Mouse (Mus musculus) heart, postnatal 36 days (tissue): ENCODE results near the gene Lrch2. TPM values are rescaled to one million over a fixed set of nuclear protein-coding genes. Genes with fewer than 3 reads are reported as not detected.
A peak's percentile ranks its signal among the peaks of the same experiment; 100 is the strongest.
"Not testable (repeated sequence)": the region's sequence is repeated elsewhere in the genome, so short reads cannot be mapped to it uniquely, and the experiment has no call there.

Source experiments
- DNase-seq, 2 experiments: peaks; one replicate each; pipeline ENCODE4 v3.0.0; 2021 to 2022
- intact Hi-C: fragments of 180-260 bp; cut with DNase I; formaldehyde crosslinking; loops from one replicate; pipeline ENCODE4 v1.15.1; 2025
- total RNA-seq, 2 experiments: library from RNA; stranded (reverse); gene quantifications; 2 replicates each; pipeline ENCODE4 v1.2.3; 2021

Lrch2 gene
- 1 to 10 TPM; 2.6 to 2.8 TPM for total RNA-seq

DNA sequence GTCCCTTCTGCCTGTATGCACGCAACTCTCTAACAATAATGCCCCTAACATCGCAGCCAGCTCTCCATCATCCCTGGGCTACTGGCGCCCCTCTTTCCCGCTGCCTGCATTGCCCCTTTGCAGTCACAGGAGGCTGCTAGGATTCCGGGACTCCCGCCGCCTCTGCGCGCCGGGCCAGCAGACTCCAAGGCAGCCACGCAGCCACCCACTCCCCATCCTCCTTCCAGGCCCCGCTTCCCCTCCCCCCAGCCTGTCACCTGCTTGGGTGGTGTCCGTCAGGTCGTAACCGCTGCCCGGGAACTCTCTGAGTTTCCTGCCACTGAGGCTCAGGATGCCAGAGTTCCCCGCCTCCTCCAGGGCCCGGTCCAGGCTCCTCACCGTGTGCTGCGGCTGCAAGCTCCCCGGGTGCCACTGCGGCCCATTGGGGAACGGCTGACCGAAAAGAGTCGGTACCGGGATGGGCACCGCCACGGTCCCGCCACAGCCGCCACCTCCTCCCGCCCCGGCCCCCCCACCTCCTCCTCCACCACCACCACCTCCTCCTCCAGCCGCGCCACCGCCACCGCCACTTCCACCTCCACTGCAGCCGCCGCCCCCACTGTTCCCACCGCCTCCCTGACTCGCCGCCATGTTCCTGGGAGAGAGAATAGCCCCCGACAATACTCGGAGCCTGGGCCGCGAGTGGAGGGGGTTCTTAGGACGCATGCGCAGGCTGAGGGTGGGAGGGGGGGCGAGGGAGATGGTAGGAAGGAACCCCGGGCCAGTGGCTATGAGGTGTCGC lies at the start of gene Lrch2:
Lrch2 (minus strand) TSS at position 661 of the 781 bp plus-strand sequence.
- peak; percentile 9 to 38 for DNase-seq
- intact Hi-C loops: no loop called here

GRCm38 (mm10) chrX:147540934-147541870 lies 12.7 kb downstream of the Lrch2 start:
- DNase-seq: no peak
- intact Hi-C loops: no loop called here

DNA sequence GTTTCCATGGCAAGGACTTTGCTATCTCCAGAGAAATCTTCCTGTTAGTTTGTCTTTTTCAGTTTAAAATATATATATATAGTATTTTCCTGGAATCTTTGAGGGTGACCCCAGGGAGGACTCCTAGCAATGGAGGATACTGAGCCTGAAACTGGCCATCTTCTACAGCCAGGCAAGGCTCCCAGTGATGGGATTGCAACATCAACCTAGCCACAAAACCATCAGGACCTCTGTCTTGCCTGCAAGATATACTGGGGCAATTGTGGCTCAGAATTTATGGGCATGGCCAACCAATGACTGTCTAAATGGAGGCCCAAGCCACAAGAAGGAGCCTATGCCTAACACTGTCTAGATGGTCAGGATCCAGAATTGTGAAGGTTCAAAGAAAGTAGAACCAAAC lies 15.5 kb downstream of the Lrch2 start:
- no peak for DNase-seq
- intact Hi-C loops: no loop called here

DNA sequence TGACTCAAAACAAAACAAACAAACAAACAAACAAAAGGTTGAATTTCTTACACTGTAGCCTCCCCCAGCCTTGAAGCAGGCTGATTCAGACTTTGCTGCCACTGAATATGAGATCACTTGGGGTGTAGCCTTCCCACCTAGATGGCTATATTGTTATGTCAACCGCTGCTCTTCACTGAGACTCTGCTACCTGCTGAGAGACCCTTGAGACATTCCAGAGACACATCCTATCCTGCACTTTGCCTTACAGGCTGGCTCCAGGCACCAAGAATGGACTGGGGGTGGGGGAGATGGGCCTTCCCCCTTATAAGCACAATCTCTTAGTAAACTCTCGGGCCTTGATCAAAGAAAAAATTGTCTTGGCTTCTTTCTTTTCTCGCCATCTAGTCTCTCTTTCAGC lies 16.8 kb downstream of the Lrch2 start:
- DNase-seq, intact Hi-C loops: not testable (repeated sequence)

DNA sequence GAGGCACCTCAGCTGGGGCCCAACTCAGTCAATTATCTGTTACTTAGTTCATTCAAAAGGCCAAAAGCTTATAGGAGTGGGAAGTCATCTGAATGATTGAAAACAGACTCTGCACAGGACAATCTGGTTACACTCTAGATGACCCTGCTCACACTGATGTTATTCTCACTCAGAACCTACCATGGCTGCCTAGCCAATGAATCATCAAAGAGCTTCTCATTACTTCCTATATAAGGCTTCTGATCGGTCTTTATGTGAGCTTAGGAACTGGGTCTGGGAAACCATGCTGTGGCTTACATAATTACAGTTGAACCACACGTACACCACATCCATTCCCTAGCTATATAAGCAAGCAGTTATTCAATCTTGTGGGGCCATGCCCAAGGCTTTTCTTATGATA lies 18.3 kb downstream of the Lrch2 start:
- DNase-seq: no peak
- intact Hi-C loops: no loop called here

DNA sequence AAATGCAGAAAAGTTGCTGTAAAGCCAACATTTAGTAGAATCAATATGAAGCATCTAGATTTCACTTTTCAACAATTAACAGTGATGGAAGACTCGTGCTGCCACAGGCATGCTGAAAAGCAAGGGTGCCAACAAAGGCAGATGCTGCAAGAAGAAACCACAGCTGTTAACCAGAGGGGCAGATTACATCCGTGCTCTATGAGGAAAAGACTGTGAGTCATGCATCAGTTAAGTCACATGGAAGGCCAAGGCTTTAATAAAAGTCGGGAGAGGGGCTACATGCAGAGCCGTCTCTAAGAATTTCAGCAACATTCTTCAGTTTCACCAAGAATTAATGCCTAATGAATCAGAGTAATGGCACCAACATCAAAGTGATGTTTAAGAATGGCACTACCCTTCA lies 22.2 kb downstream of the Lrch2 start:
- DNase-seq: no peak
- intact Hi-C loops: no loop called here

GRCm38 (mm10) chrX:147527646-147528172 lies 26.2 kb downstream of the Lrch2 start:
- intact Hi-C loops: no loop called here
- DNase-seq: no peak

DNA sequence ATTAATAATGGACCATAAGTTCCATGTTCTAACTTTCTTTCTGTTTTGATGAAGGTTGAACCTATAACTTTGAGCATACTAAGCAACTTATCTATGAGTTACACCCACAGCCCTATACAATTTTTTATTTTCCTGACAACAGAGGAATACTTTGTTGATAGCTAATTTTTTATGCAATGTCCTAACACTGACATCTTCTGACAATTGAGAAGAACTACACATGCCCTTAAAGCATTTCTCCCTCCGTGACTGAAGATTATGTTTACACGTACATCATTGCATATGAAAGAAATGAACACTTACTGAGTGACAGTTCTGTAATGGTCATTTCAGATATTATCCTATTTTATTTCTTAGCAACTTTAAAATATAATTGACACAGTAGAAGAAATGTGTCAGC lies 64.3 kb downstream of the Lrch2 start:
- DNase-seq: no peak

DNA sequence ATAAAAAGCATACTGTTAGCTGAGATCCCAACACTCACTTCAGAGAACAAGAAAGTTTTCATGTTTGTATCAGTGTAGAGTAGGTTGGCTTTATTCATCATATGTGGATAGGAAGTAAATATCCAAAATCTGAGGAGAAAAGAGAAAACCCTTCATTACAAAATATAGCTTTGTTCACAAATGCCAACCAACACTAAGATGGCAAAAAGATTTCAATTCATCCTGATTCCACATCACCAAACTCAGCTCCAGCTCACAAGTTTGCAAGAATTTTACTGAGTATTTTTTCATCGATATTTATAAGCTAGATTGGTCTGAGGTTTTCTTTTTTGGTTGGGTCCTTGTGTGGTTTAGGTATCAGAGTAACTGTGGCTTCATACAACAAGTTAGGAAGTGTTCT lies 100.3 kb downstream of the Lrch2 start, which contains the start of gene Vmn1r239-ps:
Vmn1r239-ps (minus strand) TSS at position 101 of the 400 bp plus-strand sequence.
- intact Hi-C loops, DNase-seq: not testable (repeated sequence)

More for the DNA sequence above, 64.3 kb downstream of the Lrch2 start:
- intact Hi-C loops: no loop called here

DNA sequence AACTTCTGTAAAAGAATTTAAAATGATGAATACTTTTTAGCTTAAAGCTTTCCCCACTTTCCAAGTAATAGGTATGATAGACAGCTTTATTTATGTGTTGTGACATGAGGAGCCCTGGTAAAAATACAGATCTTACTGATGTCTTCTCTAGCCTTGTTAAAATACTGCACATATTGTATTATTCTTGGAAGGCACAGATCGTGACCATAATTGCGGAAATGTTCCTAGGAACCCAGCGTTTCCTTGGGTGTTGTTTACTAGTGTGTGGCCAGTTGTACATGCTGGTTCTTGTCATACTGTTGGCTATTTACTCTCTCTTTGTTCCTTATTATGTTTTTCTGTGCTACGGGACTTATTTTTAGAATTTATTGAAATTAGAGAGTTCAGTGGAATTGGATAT lies 110.5 kb downstream of the Lrch2 start:
- intact Hi-C loops: no loop called here
- no peak for DNase-seq

DNA sequence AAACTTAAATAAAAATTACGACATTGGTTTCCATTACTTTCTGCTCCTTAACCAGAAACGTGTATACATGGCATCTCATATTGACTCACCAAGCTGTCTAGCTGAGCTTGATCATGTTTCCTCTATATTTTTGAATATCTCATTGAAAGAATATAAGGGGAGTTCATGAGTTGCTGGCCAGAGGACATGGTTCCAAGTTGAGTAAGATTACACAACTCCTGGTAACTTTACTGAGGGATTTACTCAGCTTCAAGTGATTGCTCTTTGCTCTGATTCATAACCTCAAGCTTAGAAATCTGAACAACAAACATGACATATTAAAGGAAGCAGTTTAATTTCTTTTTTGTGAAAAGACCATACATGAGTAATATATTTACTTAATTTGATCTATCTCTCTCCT lies 118.5 kb downstream of the Lrch2 start:
- DNase-seq: no peak

DNA sequence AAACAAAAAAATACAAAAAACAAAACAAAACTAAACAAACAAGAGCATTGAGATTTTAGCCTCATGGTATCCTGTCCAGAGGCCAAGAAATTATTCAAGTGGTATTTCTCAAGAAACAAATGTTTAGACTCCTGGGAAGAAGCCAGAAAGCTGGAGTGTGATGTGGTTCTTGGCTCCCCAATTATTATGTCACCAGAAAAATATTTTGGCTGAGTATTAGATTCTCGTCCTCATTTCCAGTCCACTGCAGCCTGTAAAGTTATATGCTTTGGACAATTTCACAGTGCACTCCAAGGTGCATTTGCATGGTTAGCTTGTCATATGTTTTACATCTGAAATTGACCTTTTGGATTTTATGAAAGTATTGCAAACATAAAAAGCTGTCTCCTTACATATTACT lies 124.1 kb downstream of the Lrch2 start:
- peak; percentile 4 to 5 for DNase-seq
- intact Hi-C loops: no loop called here

More for the DNA sequence above, 118.5 kb downstream of the Lrch2 start:
- intact Hi-C loops: no loop called here

GRCm38 (mm10) chrX:147429129-147429528 lies 124.8 kb downstream of the Lrch2 start, which contains the start of gene Il13ra2:
Gene Il13ra2, minus strand, starts transcription at chrX:147429192.
- DNase-seq: no peak
- intact Hi-C loops: no loop called here

Other genes with a start within 250 kb of the Lrch2 start
- not detected for gene Il13ra2, start 124.9 kb downstream of the Lrch2 start, total RNA-seq
- not detected for gene Vmn1r239-ps, start 100.4 kb downstream of the Lrch2 start, total RNA-seq
- not detected for gene Gm15128, start 211.9 kb upstream of the Lrch2 start, total RNA-seq